Mouse (Mus musculus): ENCODE results near the gene Gprc5a. TPM values are rescaled to one million over a fixed set of nuclear protein-coding genes. Genes with fewer than 3 reads are reported as not detected.

Gene Gprc5a
- polyA plus RNA-seq, 1 experiment from 2014 or later: 0.64 TPM

DNA sequence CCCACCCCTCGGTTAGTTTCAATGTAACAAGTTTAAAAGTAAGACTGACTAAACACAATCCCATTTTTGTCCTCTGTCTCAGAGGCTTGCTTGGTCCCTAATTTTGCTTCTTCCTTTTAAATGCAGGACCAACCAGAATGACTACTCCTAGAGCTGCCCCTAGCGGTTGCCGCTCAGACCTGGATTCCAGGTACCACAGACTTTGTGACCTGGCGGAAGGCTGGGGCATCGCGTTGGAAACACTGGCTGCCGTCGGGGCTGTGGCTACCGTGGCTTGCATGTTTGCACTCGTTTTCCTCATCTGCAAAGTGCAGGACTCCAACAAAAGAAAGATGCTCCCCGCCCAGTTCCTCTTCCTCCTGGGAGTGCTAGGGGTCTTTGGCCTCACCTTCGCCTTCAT is 13.0 kb downstream of the Gprc5a start:
- no peak for ATAC-seq (ENCODE audit: low FRiP score, low read depth)
- no peaks in the 10 kb centered on the region for H3K4me1 ChIP-seq (replicated peaks)

DNA sequence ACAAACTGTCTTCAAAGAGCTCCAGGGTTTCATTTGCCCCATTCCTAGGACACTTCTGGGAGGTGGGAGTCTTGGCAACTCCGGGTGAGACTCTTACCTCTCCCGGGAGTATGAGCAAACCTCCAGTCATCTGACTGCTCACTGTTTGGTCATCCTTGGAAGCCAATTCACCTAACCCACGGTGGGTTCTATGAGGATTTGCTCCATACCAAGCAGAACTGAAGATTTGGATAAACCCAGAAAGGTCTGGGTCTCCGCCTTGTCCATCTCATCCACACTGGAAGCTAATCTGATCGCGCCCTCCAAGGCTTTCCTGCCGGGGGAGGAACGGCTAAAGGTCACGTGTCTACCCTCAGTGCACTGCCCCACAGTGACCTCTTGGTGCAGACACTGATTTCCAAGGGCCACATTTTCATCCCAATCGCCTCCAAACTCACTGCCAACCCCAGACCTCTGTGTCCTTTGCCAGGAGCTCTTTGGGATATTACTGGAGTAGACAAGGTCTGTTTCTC is 18.6 kb downstream of the Gprc5a start:
- Histone ChIP-seq H3K4me2 (no peak overlapping the region), H3K36me3 (no peaks in the 10 kb centered on the region), H3K27ac (replicated peaks) (no peak overlapping the region), H3K27me3 (no peaks in the 10 kb centered on the region), H3K4me1 (replicated peaks) (0 out of 2 replicates have a peak, but pooled peaks cover 8% of the 10 kb centered on the region), H3K9ac (no peak overlapping the region), H3K9me3 (no peaks in the 10 kb centered on the region), H3K4me3 (no peak overlapping the region)
- ATAC-seq (ENCODE audit: low FRiP score, low read depth): no peak
- WGBS: 77% methylated on average over 10 of the region's 10 CpGs

More for the DNA sequence above, 13.0 kb downstream of the Gprc5a start:
- no peaks in the 10 kb centered on the region for H3K27me3 ChIP-seq
- no peaks in the 10 kb centered on the region for H3K9me3 ChIP-seq
- H3K4me2 ChIP-seq: no peak overlapping the region
- no peaks in the 10 kb centered on the region for H3K36me3 ChIP-seq
- 60% methylated on average over 12 of the region's 12 CpGs for WGBS
- no peak overlapping the region for H3K27ac ChIP-seq (replicated peaks)
- H3K9ac ChIP-seq: no peak overlapping the region
- no peak overlapping the region for H3K4me3 ChIP-seq

DNA sequence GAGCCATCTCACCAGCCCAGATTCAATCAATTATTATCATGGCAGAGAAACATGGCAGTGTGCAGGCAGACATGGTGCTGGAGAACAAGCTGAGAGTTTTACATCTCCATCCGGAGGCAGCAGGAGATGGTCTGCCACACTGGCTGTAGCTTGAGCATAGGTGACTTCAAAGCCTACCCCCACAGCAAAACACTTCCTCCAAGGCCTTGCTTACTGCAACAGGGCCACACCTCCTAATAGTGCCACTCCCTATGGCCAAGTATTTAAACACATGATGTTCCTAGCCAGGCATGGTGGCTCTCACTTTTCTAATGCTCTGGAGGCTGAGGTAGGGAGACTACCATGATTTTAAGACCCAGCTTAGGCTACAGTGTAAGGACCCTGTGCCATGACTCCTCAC is 20.3 kb downstream of the Gprc5a start:
- no peak overlapping the region for H3K27ac ChIP-seq (replicated peaks)
- H3K36me3 ChIP-seq: no peaks in the 10 kb centered on the region
- no peak overlapping the region for H3K9ac ChIP-seq
- ATAC-seq (ENCODE audit: low FRiP score, low read depth): no peak
- H3K27me3 ChIP-seq: no peaks in the 10 kb centered on the region
- no peak overlapping the region for H3K4me2 ChIP-seq
- H3K9me3 ChIP-seq: no peaks in the 10 kb centered on the region
- WGBS: 89% methylated on average over 1 of the region's 1 CpGs
- 0 out of 2 replicates have a peak, but pooled peaks cover 8% of the 10 kb centered on the region for H3K4me1 ChIP-seq (replicated peaks)
- no peak overlapping the region for H3K4me3 ChIP-seq

DNA sequence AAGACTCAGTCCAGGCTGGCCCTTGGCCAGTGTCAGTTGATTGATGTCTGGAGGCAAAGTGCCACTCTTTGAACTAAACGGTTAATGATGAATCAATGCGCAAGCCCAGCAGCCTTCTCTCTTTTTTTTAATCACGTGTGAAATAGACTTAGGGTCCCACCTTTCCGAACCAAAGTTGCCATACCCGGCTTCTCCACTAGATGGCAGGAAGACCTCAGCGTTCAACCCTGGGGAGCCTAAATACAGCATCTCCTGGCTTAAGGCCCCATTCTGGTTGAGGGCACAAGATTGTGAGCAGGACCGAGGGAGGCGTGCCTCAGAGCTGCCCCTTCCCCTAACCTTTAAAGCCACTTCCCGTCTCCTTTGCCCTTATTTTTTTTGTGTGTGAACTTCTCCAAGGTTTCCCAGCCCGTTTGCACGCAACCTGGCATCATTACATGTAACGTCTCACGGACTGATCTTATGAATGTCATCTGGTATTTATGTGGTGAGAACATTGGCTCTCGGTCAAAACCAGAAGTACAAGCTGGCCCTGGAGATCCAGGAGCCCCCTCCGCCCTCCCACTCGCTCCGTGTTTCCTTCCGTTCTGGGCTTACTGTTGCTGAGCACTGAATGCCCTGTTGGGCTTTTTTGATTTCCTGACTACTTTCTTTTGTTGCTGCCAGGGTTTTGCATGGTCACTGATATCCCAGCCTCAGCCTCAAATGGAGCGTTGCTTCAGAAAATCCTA is 22.4 kb downstream of the Gprc5a start:
- peak; percentile 92 for ATAC-seq (ENCODE audit: low FRiP score, low read depth)
- H3K27ac ChIP-seq (replicated peaks): no peak overlapping the region
- H3K9ac ChIP-seq: no peak overlapping the region; the same call in 1 of the 2 replicates
- no peaks in the 10 kb centered on the region for H3K9me3 ChIP-seq
- no peaks in the 10 kb centered on the region for H3K27me3 ChIP-seq
- H3K4me2 ChIP-seq: peak overlapping the region; percentile 50
- WGBS: 20% methylated on average over 19 of the region's 19 CpGs
- no peaks in the 10 kb centered on the region for H3K36me3 ChIP-seq
- H3K4me3 ChIP-seq: peak overlapping the region; percentile 3; the same call in 1 of the 2 replicates
- 0 out of 2 replicates have a peak, but pooled peaks cover 8% of the 10 kb centered on the region for H3K4me1 ChIP-seq (replicated peaks)

DNA sequence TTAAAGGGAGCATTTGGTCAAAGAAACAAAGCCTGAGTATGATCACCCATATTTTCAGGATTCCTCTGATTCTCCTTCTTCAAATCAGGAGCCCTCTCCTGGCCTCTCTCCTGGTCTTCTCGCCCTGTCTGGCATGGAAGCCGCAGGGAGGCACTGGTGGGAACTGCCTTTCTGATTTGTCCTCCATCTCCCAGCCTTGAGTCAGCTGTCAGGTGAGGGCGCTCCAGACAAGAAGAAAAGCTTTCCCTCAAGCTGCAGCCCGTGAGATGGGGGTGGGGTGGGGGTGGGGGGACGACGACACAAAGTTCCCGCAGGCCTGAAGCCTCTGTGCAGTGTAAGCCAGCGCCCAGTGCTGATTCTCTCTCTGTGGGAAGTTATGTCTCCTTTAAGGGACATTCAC is 24.3 kb downstream of the Gprc5a start:
- Histone ChIP-seq H3K9ac (no peak overlapping the region), H3K4me1 (replicated peaks) (0 out of 2 replicates have a peak, but pooled peaks cover 8% of the 10 kb centered on the region), H3K4me3 (no peak overlapping the region), H3K36me3 (no peaks in the 10 kb centered on the region), H3K27ac (replicated peaks) (no peak overlapping the region), H3K27me3 (no peaks in the 10 kb centered on the region), H3K9me3 (no peaks in the 10 kb centered on the region), H3K4me2 (no peak overlapping the region)
- WGBS: 25% methylated on average over 8 of the region's 8 CpGs
- no peak for ATAC-seq (ENCODE audit: low FRiP score, low read depth)

DNA sequence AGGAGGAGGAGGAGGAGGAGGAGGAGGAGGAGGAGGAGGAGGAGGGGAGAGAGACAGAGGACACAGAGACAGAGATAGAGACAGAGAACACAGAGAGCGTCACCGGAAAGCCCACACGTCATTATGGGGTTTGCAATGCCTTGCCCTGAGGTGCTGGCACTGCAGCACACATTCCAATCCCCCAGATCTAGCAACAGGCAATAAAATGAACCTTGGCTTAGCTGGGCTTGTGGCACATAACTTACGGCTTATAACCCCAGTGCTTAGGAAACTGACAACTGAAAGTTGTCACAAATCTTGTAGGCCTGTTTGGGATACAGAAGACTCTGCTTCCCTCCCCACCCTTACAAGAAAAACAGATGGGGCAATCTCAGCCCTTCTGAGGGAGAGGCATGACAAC is 25.2 kb downstream of the Gprc5a start:
- Histone ChIP-seq H3K9ac (no peak overlapping the region), H3K9me3 (no peaks in the 10 kb centered on the region), H3K27me3 (no peaks in the 10 kb centered on the region), H3K36me3 (no peaks in the 10 kb centered on the region), H3K4me3 (no peak overlapping the region), H3K27ac (replicated peaks) (no peak overlapping the region), H3K4me2 (no peak overlapping the region), H3K4me1 (replicated peaks) (0 out of 2 replicates have a peak, but pooled peaks cover 8% of the 10 kb centered on the region)
- 47% methylated on average over 4 of the region's 4 CpGs for WGBS
- no peak for ATAC-seq (ENCODE audit: low FRiP score, low read depth)

DNA sequence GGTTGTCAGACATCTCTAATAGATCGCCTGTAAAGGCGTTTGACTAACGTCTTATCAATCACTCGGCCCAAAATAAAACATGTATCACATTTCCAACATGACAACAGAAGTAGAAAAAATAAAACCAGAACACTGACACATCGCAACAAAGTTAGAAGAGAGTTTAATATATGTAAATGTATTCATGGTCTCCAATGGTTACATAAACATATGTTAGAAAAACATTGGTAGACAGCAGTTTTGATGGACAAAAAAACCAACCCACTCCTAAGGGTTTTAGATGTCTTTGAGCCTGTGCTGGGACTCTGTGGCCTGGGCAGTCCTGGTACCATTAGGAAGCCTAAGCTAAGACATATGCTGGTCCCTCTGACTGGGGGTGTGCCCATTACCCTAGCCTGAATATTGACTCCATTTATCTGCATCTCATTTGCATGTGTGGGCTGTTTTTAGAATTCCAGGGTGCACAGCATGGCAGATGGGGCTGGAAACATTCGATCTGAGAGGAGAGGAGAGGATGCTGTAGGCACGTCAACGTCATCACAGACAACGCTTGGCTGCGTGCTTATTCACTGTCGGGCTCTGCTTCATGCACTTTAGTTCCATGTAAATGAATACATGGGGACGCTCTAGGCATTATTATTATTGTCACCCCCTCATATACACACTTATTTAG is 27.5 kb downstream of the Gprc5a start:
- Histone ChIP-seq H3K36me3 (no peaks in the 10 kb centered on the region), H3K9ac (no peak overlapping the region), H3K9me3 (no peaks in the 10 kb centered on the region), H3K27me3 (no peaks in the 10 kb centered on the region), H3K4me3 (no peak overlapping the region), H3K4me1 (replicated peaks) (0 out of 2 replicates have a peak, but pooled peaks cover 3% of the 10 kb centered on the region), H3K4me2 (no peak overlapping the region), H3K27ac (replicated peaks) (no peak overlapping the region)
- WGBS: 69% methylated on average over 12 of the region's 12 CpGs
- peak; percentile 17; the same call in 1 of the 2 replicates for ATAC-seq (ENCODE audit: low FRiP score, low read depth)

DNA sequence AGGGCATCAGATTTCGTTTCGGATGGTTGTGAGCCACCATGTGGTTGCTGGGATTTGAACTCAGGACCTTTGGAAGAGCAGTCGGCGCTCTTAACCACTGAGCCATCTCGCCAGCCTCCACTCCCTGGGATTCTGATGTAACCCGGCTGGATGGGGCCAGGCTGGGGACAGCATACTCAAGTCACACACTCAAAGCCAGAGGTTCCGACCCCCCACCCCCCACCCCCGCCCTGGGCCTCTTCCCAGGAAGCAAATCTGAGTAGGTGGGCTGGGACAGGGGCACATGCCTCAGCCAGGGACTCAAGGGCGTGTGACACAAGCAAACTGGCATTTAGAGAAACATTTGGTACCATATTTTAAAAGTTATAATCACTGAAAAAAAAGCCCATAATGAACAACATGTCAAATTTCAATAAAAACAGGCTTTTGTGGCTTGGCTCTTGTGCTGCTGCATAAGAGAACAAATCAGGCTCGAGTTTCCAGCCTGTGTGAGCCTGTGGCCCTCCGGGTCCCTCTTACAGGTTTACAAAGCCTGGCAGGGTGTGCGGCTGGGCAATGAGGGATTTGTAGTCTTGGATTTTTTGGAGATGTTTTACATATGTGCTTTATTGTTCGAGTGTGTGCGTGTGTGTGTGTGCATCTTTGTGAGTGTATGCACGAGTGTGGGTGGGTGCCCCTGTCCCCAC is 35.5 kb downstream of the Gprc5a start:
- no peak overlapping the region for H3K4me3 ChIP-seq
- no peak overlapping the region for H3K4me2 ChIP-seq
- H3K27me3 ChIP-seq: no peaks in the 10 kb centered on the region
- H3K36me3 ChIP-seq: no peaks in the 10 kb centered on the region
- H3K27ac ChIP-seq (replicated peaks): no peak overlapping the region
- 82% methylated on average over 15 of the region's 15 CpGs for WGBS
- H3K9ac ChIP-seq: no peak overlapping the region
- no peaks in the 10 kb centered on the region for H3K9me3 ChIP-seq
- no peak for ATAC-seq (ENCODE audit: low FRiP score, low read depth)
- no peaks in the 10 kb centered on the region for H3K4me1 ChIP-seq (replicated peaks)

DNA sequence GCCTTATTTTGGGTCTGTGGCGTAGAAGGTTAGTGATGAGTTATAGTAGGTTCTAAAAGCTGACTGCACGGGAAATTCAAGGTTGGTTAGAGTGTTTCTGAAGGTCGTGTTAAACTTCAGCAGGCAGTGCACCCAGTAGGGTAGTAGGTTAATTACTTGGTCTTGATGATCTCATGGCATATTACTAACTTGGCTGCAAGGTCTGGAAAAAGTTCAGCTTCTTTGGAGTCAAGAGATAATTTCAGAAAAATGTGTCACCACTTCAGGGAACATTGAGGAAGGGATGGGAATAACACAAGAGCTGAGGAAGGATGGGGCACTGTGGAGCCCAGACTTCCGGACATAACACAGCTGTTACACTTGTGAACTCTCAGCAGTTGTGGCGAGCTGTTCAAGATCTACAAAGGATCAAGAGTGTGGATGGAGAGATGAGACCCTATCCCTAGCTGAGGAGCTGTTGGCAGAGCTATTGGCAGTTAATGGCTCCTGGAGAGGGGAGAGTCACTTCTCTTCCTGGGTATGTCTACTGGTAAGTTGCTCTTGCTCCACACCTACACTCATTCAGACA is 37.4 kb downstream of the Gprc5a start:
- no peak overlapping the region for H3K4me2 ChIP-seq
- H3K4me3 ChIP-seq: no peak overlapping the region
- H3K27me3 ChIP-seq: no peaks in the 10 kb centered on the region
- H3K9ac ChIP-seq: no peak overlapping the region
- WGBS: 84% methylated on average over 5 of the region's 5 CpGs
- no peak for ATAC-seq (ENCODE audit: low FRiP score, low read depth)
- H3K4me1 ChIP-seq (replicated peaks): no peaks in the 10 kb centered on the region
- H3K36me3 ChIP-seq: no peaks in the 10 kb centered on the region
- H3K27ac ChIP-seq (replicated peaks): no peak overlapping the region
- no peaks in the 10 kb centered on the region for H3K9me3 ChIP-seq

DNA sequence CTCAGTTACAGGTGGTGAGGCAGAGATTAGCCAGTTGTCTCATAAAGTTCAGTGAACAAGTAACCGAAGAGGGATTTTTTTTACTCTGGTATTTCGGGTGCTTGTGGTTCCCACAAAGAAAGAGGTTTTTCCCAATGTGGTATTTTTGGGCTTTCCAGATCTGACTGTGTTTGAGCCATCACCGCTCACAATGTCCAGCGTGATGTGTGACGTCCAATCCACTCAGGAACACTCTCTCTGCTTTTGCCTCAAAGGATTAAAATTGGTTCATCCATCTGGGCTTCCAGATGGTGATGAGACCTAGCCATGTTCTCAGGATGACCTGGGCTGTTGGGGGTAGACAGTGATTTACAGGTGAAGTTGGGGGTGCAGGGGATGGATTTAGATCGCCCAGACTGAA is 41.6 kb downstream of the Gprc5a start:
- H3K27ac ChIP-seq (replicated peaks): no peak overlapping the region
- H3K4me3 ChIP-seq: no peak overlapping the region
- 92% methylated on average over 6 of the region's 6 CpGs for WGBS
- H3K4me2 ChIP-seq: no peak overlapping the region
- no peaks in the 10 kb centered on the region for H3K36me3 ChIP-seq
- no peaks in the 10 kb centered on the region for H3K27me3 ChIP-seq
- H3K9me3 ChIP-seq: no peaks in the 10 kb centered on the region
- H3K9ac ChIP-seq: no peak overlapping the region
- no peaks in the 10 kb centered on the region for H3K4me1 ChIP-seq (replicated peaks)
- no peak for ATAC-seq (ENCODE audit: low FRiP score, low read depth)

DNA sequence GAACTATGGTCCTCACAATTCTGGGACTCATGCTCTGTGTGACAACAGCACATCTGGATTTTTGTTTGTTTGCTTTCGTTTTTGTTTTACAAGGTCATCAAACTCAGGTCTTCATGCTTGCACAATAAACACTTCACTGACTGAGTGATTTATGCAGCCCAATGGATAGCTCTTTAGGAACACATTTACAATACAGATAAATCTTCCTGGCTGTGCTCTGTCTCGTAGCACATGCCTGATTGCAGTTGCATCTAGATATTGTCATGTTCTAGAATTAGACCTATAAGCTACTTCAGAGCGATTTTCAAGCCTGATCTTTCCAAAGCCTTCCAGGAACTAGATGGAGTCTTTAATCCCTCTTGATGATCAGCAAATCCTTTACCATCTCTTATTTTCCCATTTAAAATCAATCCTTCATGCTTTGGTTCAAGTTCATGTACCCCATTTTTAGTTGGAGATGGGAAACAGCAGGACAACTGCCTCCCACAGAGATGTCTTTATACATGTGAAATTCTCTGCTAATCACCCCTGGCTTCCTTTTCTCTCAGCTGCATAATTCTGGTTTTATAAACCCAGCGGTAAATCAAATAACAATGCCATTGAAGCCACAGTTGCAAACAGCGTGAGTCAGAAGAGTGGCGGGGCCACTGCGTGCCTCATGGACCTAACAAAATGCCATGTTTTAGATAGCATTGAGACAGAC is 47.1 kb downstream of the Gprc5a start:
- 11% methylated on average over 7 of the region's 7 CpGs for WGBS
- Histone ChIP-seq H3K9ac (no peak overlapping the region), H3K9me3 (no peaks in the 10 kb centered on the region), H3K36me3 (no peaks in the 10 kb centered on the region), H3K27me3 (no peaks in the 10 kb centered on the region), H3K4me3 (no peak overlapping the region), H3K27ac (replicated peaks) (no peak overlapping the region), H3K4me1 (replicated peaks) (peaks cover 10% of the 10 kb centered on the region; the same call in 1 of the 2 replicates), H3K4me2 (no peak overlapping the region)
- no peak for ATAC-seq (ENCODE audit: low FRiP score, low read depth)
